Mouse (Mus musculus) thymus, postnatal 10 days (tissue): ENCODE data around the gene Lypd1.
A peak's percentile ranks its signal among the peaks of the same experiment; 100 is the strongest.

Experiments
- DNase-seq, 2 experiments: peaks; one replicate each; pipeline ENCODE4 v3.0.0; 2021; ENCODE audit warnings: low spot score in 2 of 2

Gene Lypd1

GRCm38 (mm10) chr1:125912601-125913600 is at the start of gene Lypd1:
Gene Lypd1, minus strand, starts transcription at chr1:125913101.
- no peak for DNase-seq

- no peak for DNase-seq
These were observed 38.1 kb upstream of the Lypd1 start for GRCm38 (mm10) chr1:125951026-125951425.

- no peak for DNase-seq
These were observed 36.2 kb upstream of the Lypd1 start for GRCm38 (mm10) chr1:125949076-125949475.

GRCm38 (mm10) chr1:125945136-125945535 is 32.2 kb upstream of the Lypd1 start:
- DNase-seq = no peak

DNA sequence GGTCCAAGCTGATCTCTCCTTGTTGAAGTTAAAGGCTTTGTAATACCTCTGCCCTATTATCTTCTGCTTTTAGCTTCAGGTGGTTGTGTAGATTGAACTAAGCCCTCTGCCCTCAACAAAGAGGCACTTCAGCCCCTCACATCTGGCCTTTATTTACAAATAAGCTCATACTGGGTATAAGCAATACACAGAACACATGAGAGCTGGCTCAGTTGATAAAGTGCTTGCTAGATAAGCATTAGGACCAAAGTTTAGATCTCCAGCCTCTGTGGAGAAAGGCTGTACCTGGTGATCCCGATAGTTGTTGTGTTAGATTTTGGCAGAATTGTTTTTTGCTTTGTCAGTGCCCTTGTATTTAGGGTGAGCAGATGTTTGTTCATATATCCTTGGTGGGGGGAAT is 30.4 kb upstream of the Lypd1 start:
- DNase-seq = no peak

- DNase-seq = no peak
These were observed 12.6 kb upstream of the Lypd1 start for GRCm38 (mm10) chr1:125925486-125925885.

- DNase-seq = no peak
These were observed 10.2 kb upstream of the Lypd1 start for GRCm38 (mm10) chr1:125923062-125923461.

GRCm38 (mm10) chr1:125920696-125921095 is 7.8 kb upstream of the Lypd1 start:
- DNase-seq = no peak

- peak; percentile 11 to 13 for DNase-seq
These were observed 928 bp downstream of the Lypd1 start for GRCm38 (mm10) chr1:125911901-125912445.

- no peak for DNase-seq
These were observed 1.5 kb downstream of the Lypd1 start for GRCm38 (mm10) chr1:125911337-125911900.

GRCm38 (mm10) chr1:125910871-125911265 is 2.0 kb downstream of the Lypd1 start:
- DNase-seq = no peak

GRCm38 (mm10) chr1:125910211-125910870 is 2.6 kb downstream of the Lypd1 start:
- DNase-seq = peak in 1 of 2 experiments; percentile 9

GRCm38 (mm10) chr1:125893158-125893557 is 19.7 kb downstream of the Lypd1 start:
- no peak for DNase-seq

DNA sequence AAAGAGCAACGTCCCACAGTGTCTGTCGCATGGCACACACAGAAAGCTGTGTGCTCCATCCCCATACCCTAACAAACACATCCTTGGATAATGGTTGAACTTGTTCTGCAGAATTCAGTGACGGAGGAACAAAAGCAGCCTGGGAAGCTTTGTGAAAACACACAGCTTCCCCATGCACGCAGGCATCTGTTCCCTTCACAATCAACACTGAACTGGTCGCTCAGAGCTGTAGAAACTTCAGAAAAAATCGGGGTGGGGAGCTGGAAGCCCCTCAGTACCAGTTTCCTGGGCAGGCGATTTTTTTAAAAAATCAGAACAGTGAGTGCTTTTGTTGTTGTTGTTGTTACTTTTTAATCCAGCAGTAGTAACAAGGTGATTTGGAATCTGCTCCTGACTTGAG is 42.8 kb downstream of the Lypd1 start:
- no peak for DNase-seq

GRCm38 (mm10) chr1:125858631-125859030 is 54.3 kb downstream of the Lypd1 start:
- no peak for DNase-seq

DNA sequence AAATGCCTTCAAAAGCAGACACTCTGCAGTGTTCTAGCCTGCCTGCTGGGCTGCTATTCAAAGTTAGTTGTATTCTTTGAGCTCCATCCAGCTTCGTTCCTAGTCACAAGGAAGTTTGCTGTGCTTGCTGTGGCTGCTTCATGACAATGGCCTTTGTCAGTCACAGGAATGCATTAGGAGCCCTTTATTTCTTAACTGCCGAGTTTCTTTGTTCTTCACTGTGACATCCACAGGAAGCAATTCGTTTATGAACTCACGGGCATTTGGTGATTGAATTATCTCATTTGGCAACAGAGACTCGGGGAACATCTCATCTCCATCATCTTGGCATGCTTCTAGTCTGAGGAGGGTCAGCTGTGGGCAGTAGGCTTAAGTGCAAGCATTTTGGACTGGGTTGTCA is 58.3 kb downstream of the Lypd1 start:
- DNase-seq = no peak

DNA sequence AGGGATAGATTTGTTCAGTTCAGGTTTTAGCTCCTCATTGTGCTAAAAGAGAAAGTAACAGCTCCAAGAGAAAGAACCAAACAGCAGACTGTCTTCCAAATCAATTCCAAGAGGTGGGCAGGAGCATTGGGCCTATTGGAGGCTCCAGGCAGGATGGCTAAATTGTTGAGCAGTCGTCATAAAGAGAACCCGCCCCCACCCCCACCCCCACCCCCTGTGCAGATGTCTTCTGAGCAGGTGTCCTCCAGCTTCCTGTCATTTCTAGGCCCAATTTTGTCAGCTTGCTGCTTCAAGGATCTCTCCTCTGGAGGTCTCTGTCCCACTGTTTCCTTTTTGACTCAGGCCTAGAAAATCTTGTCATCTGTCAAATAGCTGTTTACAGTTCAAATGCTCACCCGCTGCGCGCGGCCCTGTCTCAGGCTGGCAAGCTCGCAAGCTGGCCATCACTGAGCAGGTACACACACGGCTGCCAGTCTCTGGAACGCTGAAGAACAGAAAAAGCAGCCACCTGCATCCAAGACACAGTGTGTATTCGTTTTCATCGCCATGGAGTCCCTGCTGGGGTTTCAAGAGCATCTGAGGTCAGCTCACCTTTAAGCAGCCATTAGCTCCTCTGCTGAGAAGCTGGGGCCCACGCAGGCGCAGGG is 73.0 kb downstream of the Lypd1 start:
- DNase-seq = peak; percentile 32 to 34

DNA sequence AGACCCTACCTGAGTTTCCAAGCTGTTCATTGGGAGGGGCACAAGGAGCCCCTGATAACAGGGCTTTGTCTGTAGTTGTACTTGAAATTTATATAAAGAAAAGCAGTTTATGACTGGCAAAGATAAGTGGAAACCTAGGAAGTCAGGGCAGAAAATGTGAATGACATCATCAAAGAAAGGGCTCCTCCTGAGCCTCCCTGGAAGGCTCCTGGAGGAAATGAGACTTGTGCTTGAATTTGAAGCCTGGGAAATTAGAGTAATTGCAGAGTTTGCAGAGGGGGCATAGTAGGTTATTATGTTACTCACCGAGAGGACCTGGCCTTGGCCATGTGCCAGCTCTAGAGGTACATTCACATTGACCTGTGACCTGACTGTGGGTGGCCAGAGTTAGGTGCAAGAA is 75.4 kb downstream of the Lypd1 start:
- no peak for DNase-seq

- DNase-seq = no peak
These were observed 89.3 kb downstream of the Lypd1 start for GRCm38 (mm10) chr1:125823611-125824010.

DNA sequence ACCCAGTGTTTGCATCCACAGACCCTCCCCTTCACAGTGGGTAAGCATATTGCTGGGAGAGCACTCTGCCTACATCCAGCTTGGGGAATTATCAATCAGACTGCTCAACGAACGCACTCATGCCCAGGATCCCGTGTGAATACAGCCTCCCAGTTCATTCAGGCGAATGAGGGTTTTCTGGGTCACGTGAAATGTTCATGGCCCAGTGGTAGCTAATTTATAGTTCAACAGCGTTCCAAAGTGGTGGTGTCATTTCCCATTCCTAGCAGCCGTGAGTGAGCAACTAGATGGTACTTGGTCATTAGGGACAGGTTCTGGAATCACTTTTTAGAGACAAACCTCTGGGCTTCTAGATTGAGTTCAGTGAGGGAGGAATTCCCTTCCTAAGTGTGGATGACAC is 91.8 kb downstream of the Lypd1 start:
- DNase-seq = no peak
